Mouse (Mus musculus): ENCODE data around the gene Dst. TPM values are rescaled to one million over a fixed set of nuclear protein-coding genes. Genes with fewer than 3 reads are reported as not detected.

Gene Dst
- polyA plus RNA-seq, 1 experiment from 2014 or later, result 15.6 TPM

DNA sequence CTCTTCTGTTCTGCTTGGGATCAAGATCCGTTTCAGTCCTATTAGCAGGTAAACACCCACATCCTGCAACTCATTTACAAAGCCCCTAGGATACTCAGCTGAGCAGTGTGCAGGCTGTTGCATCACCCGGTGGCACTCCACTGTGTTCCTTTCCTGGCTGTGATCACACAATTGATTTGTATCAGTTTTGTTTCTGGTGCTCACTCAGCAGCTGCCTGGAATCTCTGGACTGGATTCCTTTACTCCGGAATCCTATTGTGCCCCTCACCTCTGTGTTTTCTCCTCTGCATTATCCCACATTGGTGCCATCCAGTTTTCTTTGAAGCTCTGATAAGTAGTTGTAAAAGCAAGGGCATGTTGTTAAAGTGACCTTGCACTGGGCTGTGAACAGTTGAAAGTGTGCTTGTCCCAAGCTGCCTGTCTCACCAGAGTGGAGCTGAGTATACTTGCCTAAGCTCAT lies 195.7 kb downstream of the Dst start:
- H3K27ac ChIP-seq (ENCODE audit: low read depth), result no peak overlapping the region; the same call in 1 of the 2 replicates
- 0% methylated on average over 3 of the region's 3 CpGs for WGBS
- TF ChIP-seq CTCF (IDR thresholded peaks at IDR 0.05; ENCODE audit: low read depth), result no peak
- no peaks in the 10 kb centered on the region for H3K4me1 ChIP-seq (ENCODE audit: insufficient read depth)
- no peaks in the 10 kb centered on the region for H3K9me3 ChIP-seq (ENCODE audit: low read depth, low read length)
- ATAC-seq (ENCODE audit: insufficient read depth), result no peak; the same call in 1 of the 2 replicates
- H3K9ac ChIP-seq, result no peak overlapping the region
- no peaks in the 10 kb centered on the region for H3K27me3 ChIP-seq (ENCODE audit: insufficient read depth, low read length)
- DNase-seq, result no peak
- H3K4me2 ChIP-seq, result peak overlapping the region; percentile 32; the same call in 1 of the 2 replicates
- no peak overlapping the region for H3K4me3 ChIP-seq (ENCODE audit: low read depth, low read length)
- no peaks in the 10 kb centered on the region for H3K36me3 ChIP-seq (ENCODE audit: insufficient read depth)

DNA sequence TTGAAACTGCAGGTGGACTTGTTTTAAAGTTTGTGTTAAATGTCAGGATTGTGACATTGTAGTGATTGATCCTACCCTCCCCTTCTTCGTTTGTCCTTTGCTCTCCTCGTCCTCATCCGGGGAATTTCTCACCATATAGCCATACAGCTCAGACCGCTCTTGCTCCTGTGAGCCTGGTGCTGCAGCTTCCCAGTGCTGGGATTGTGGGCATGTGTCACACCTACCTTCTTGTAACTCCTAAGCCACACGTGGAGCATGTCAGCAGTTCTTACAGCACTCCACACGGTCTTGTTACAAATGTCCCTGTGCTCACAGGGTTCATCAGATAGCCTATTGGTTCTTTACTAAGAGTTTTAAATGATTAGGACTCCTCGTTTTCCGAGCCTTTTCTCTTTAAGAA lies 196.8 kb downstream of the Dst start:
- Histone ChIP-seq H3K27me3 (ENCODE audit: insufficient read depth, low read length) (no peaks in the 10 kb centered on the region), H3K4me1 (ENCODE audit: insufficient read depth) (no peaks in the 10 kb centered on the region), H3K4me3 (ENCODE audit: low read depth, low read length) (no peak overlapping the region), H3K4me2 (no peak overlapping the region), H3K9ac (no peak overlapping the region), H3K36me3 (ENCODE audit: insufficient read depth) (no peaks in the 10 kb centered on the region), H3K27ac (ENCODE audit: low read depth) (no peak overlapping the region), H3K9me3 (ENCODE audit: low read depth, low read length) (no peaks in the 10 kb centered on the region)
- no peak for TF ChIP-seq CTCF (IDR thresholded peaks at IDR 0.05; ENCODE audit: low read depth)
- DNase-seq (no peak), ATAC-seq (ENCODE audit: insufficient read depth) (no peak; the same call in 1 of the 2 replicates)
- 11% methylated on average over 8 of the region's 8 CpGs for WGBS

DNA sequence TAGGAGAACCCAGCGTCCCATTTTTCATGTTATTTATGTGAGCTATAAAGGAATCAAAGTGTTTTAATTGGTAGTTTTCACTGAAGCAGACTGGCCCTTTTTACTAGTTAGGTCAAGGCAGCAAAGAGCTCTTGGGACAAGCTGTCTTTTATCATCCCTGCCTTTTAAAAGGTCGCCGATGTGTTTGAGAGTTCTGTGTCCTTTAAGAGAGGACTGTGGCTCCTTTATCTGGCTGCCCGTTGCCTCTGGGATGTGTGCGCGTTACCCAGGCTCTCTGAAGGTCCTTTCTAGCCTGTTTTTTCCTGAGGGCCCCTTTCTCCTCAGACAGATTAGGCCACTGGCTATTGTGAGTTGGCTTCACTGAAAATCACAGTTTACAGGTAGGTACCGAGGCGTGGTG lies 198.6 kb downstream of the Dst start:
- DNase-seq, result no peak
- ATAC-seq (ENCODE audit: insufficient read depth), result no peak
- no peak overlapping the region for H3K27ac ChIP-seq (ENCODE audit: low read depth)
- no peak for TF ChIP-seq CTCF (IDR thresholded peaks at IDR 0.05; ENCODE audit: low read depth)
- H3K9ac ChIP-seq, result no peak overlapping the region
- no peaks in the 10 kb centered on the region for H3K27me3 ChIP-seq (ENCODE audit: insufficient read depth, low read length)
- no peak overlapping the region for H3K4me2 ChIP-seq
- no peaks in the 10 kb centered on the region for H3K4me1 ChIP-seq (ENCODE audit: insufficient read depth)
- no peak overlapping the region for H3K4me3 ChIP-seq (ENCODE audit: low read depth, low read length)
- H3K36me3 ChIP-seq (ENCODE audit: insufficient read depth), result no peaks in the 10 kb centered on the region
- WGBS, result 35% methylated on average over 8 of the region's 8 CpGs
- no peaks in the 10 kb centered on the region for H3K9me3 ChIP-seq (ENCODE audit: low read depth, low read length)

DNA sequence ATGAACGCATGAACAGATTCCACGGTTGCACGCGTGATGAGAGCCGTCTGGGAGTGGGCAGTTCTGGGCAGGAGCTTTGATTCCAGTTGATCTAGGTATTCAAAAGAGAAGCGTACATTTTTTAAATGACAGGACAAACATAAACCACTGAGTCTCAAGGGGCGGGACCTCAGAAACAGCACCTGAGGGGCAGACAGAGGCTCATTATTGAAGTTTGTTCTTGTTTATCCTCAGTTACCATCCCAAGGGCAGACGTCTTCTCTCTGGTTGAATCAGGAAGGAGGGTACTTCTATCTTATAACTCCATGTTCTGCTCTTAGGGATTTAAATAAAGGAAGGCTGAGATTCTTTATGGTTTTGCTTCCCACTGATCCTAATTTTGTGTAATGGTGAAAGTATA lies 199.1 kb downstream of the Dst start:
- Histone ChIP-seq H3K27me3 (ENCODE audit: insufficient read depth, low read length) (no peaks in the 10 kb centered on the region), H3K9ac (no peak overlapping the region), H3K27ac (ENCODE audit: low read depth) (no peak overlapping the region), H3K4me2 (no peak overlapping the region), H3K4me1 (ENCODE audit: insufficient read depth) (no peaks in the 10 kb centered on the region), H3K9me3 (ENCODE audit: low read depth, low read length) (no peaks in the 10 kb centered on the region), H3K36me3 (ENCODE audit: insufficient read depth) (no peaks in the 10 kb centered on the region), H3K4me3 (ENCODE audit: low read depth, low read length) (no peak overlapping the region)
- 55% methylated on average over 8 of the region's 8 CpGs for WGBS
- ATAC-seq (ENCODE audit: insufficient read depth) (no peak), DNase-seq (no peak)
- no peak for TF ChIP-seq CTCF (IDR thresholded peaks at IDR 0.05; ENCODE audit: low read depth)

DNA sequence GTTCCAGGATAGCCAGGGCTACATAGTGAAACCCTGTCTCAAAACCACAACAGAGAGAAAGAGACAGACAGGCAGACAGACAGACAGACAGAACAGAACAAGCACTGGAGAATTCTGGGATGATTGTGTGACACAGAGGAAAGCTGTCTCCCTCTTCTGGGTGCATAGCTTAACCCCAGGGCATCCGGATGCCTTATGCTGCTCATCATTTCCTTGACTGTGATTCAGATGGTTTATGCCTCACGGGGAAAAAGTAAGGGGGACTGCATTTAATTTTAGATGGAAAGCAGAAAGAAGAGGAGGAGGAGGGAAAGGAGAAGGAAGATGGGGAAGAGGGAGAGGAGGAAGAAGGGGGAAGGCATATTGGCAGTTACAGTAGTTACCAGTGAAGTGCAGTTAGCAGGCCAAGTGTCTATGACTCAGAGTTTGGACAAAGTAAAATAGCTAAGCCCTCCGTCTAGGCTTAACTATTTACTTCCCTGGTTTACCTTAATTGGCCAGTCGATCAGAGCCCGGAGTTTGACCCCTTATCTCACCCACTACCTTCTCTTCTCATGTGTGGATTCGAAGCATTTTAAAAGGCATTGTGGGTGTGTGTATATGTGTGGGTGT lies 201.7 kb downstream of the Dst start:
- DNase-seq (no peak), ATAC-seq (ENCODE audit: insufficient read depth) (no peak)
- TF ChIP-seq CTCF (IDR thresholded peaks at IDR 0.05; ENCODE audit: low read depth), result no peak
- 53% methylated on average over 6 of the region's 6 CpGs for WGBS
- Histone ChIP-seq H3K9ac (no peak overlapping the region), H3K4me2 (no peak overlapping the region), H3K4me1 (ENCODE audit: insufficient read depth) (no peaks in the 10 kb centered on the region), H3K9me3 (ENCODE audit: low read depth, low read length) (no peaks in the 10 kb centered on the region), H3K27me3 (ENCODE audit: insufficient read depth, low read length) (no peaks in the 10 kb centered on the region), H3K36me3 (ENCODE audit: insufficient read depth) (no peaks in the 10 kb centered on the region), H3K4me3 (ENCODE audit: low read depth, low read length) (no peak overlapping the region), H3K27ac (ENCODE audit: low read depth) (no peak overlapping the region)

DNA sequence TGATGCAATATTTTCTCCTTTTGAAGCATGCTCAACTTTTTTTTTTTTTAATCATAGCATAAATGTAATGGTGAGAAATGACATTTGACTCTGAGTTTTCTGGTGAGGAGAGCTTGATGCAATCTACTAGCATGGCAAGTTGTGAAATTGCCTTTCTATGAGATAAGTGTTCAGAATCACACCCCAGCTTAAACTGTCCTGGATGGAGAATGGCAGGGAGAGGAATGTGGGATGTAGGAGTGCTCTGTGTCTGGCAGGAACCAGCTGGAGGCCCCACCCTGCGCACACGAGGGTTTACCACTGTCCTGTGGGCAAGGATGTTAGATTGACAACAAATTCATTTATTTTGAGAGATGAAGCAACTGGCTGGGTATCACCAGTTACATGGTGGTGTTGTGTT lies 202.8 kb downstream of the Dst start:
- Histone ChIP-seq H3K27me3 (ENCODE audit: insufficient read depth, low read length) (no peaks in the 10 kb centered on the region), H3K36me3 (ENCODE audit: insufficient read depth) (no peaks in the 10 kb centered on the region), H3K4me1 (ENCODE audit: insufficient read depth) (no peaks in the 10 kb centered on the region), H3K4me3 (ENCODE audit: low read depth, low read length) (no peak overlapping the region), H3K9ac (no peak overlapping the region), H3K9me3 (ENCODE audit: low read depth, low read length) (no peaks in the 10 kb centered on the region), H3K27ac (ENCODE audit: low read depth) (no peak overlapping the region; the same call in 1 of the 2 replicates), H3K4me2 (no peak overlapping the region)
- WGBS, result 44% methylated on average over 2 of the region's 2 CpGs
- no peak for ATAC-seq (ENCODE audit: insufficient read depth)
- TF ChIP-seq CTCF (IDR thresholded peaks at IDR 0.05; ENCODE audit: low read depth), result no peak
- DNase-seq, result no peak

DNA sequence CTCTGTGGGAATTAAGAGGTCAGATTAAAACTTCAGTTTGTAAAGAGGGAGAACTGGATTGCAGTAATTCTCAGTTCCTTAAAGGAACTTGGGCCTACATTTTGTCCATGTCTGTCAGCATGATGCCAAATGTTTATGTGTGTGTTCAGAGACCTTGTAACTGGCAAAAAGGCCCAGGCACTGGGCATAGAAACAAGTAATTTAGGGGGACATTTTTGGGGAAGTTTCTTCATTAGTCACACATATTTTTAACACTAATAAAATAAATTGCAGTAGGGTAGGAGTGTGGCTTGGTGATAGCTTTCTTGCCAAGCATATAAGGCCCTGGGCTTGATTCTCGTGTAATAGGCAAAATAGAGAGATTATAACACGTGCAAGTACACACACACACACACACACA lies 203.9 kb downstream of the Dst start:
- Histone ChIP-seq H3K36me3 (ENCODE audit: insufficient read depth) (no peaks in the 10 kb centered on the region), H3K4me1 (ENCODE audit: insufficient read depth) (no peaks in the 10 kb centered on the region), H3K27ac (ENCODE audit: low read depth) (no peak overlapping the region), H3K9me3 (ENCODE audit: low read depth, low read length) (no peaks in the 10 kb centered on the region), H3K4me3 (ENCODE audit: low read depth, low read length) (no peak overlapping the region), H3K9ac (no peak overlapping the region), H3K27me3 (ENCODE audit: insufficient read depth, low read length) (no peaks in the 10 kb centered on the region), H3K4me2 (no peak overlapping the region)
- DNase-seq, result no peak
- ATAC-seq (ENCODE audit: insufficient read depth), result no peak
- 91% methylated on average over 2 of the region's 2 CpGs for WGBS
- no peak for TF ChIP-seq CTCF (IDR thresholded peaks at IDR 0.05; ENCODE audit: low read depth)
